Comparison of ENCODE assay signal across 13 mouse cellular contexts in genomic region chr1:158604149-158604548, GRCm38 (mm10).
"Had no signal": no experiment of that assay in that cellular context is flagged by ENCODE, and none has a peak within 500 bp of the region (broad histone marks: within the 10 kb centered on the region; RNA-seq: fewer than 3 reads in every experiment).

No protein-coding gene starts in this region.

- H3K4me2 ChIP-seq: limb, embryonic 13.5 days; liver, embryonic 11.5 days; liver, embryonic 15.5 days; midbrain, embryonic 11.5 days; midbrain, embryonic 15.5 days; neural tube, embryonic 12.5 days had no signal

- H3K4me3 ChIP-seq: limb, embryonic 13.5 days; liver, embryonic 15.5 days; megakaryocyte, embryonic 14.5 days; midbrain, embryonic 15.5 days; neural tube, embryonic 12.5 days had no signal

- ATAC-seq: hindbrain, postnatal 0 days; lung, postnatal 0 days; midbrain, embryonic 15.5 days had no signal

- H3K9ac ChIP-seq: limb, embryonic 13.5 days; liver, embryonic 15.5 days; midbrain, embryonic 15.5 days; neural tube, embryonic 12.5 days had no signal

- H3K36me3 ChIP-seq: limb, embryonic 13.5 days; liver, embryonic 15.5 days; neural tube, embryonic 12.5 days had no signal

- H3K4me1 ChIP-seq: limb, embryonic 13.5 days; liver, embryonic 15.5 days; megakaryocyte, embryonic 14.5 days; midbrain, embryonic 15.5 days; neural tube, embryonic 12.5 days had no signal

- H3K27ac ChIP-seq: hindbrain, postnatal 0 days; limb, embryonic 13.5 days; liver, embryonic 15.5 days; midbrain, embryonic 15.5 days; neural tube, embryonic 12.5 days had no signal

- H3K27me3 ChIP-seq: limb, embryonic 13.5 days; liver, embryonic 15.5 days; megakaryocyte, embryonic 14.5 days; midbrain, embryonic 15.5 days; neural tube, embryonic 12.5 days had no signal

- H3K9me3 ChIP-seq: limb, embryonic 13.5 days; liver, embryonic 15.5 days; midbrain, embryonic 15.5 days; neural tube, embryonic 12.5 days had no signal

- DNase-seq: left cerebral cortex, postnatal 4 days; lung, adult 2 months; lung, postnatal 4 days; right cerebral cortex, postnatal 14 days had no signal
